Mouse (Mus musculus): ENCODE results near the gene Nudt9. TPM values are rescaled to one million over a fixed set of nuclear protein-coding genes. Genes with fewer than 3 reads are reported as not detected.

The Nudt9 gene
- total and polyA plus RNA-seq, 3 experiments, result 58.5 to 83.8 (median 65.3) TPM

GRCm38 (mm10) chr5:104108879-104109369 is 62.8 kb downstream of the Nudt9 start:
- in situ Hi-C loops (cut with MboI; ENCODE audit: low pct_ligation_motif_present, low pct_unique_long_range_greater_than_20kb, low sequenced_read_pairs) (loop anchor here (25.0 kb wide), 1 partner anchor 228 kb away; the partner anchor contains the start of gene Mepe), dilution Hi-C loops (cut with MboI; ENCODE audit: extremely low pct_ligation_motif_present, extremely low pct_unique_long_range_greater_than_20kb, low sequenced_read_pairs) (no loop called here)
- H3K79me2 ChIP-seq (replicated peaks; ENCODE audit: control insufficient read depth, extremely low read depth, insufficient read depth, poor library complexity, severe bottlenecking), result no peaks in the 10 kb centered on the region
- no peaks in the 10 kb centered on the region for H3K27me3 ChIP-seq (replicated peaks)
- H3K9ac ChIP-seq (ENCODE audit: insufficient read depth, low read depth), result no peak overlapping the region
- H3K36me3 ChIP-seq (replicated peaks in 1 of 2; ENCODE audit: control insufficient read depth in 1 of 2, insufficient read depth in 1 of 2, low read length in 1 of 2), result no peaks in the 10 kb centered on the region
- no peak for DNase-seq (ENCODE audit: extremely low read depth)
- H3K27ac ChIP-seq (ENCODE audit: insufficient read depth, low read depth), result no peak overlapping the region
- no peak overlapping the region for H3K4me2 ChIP-seq (ENCODE audit: insufficient read depth, low read depth, poor library complexity, severe bottlenecking)
- H3K9me3 ChIP-seq (replicated peaks; ENCODE audit: low read length), result no peaks in the 10 kb centered on the region
- H3K4me3 ChIP-seq (replicated peaks in 1 of 3; ENCODE audit: low read depth in 2 of 3, low read length in 2 of 3, poor library complexity in 1 of 3), result no peak overlapping the region
- TF ChIP-seq JUN (IDR thresholded peaks at IDR 0.05; ENCODE audit: insufficient read depth, low read depth, low read length) (peak; percentile 24; the same call in 1 of the 2 replicates), PAX5 (IDR thresholded peaks at IDR 0.05; ENCODE audit: low read length) (no peak), MAFK (IDR thresholded peaks at IDR 0.05; ENCODE audit: insufficient replicate concordance, low read length) (peak; percentile 19; the same call in 1 of the 2 replicates), JUND (conservative IDR thresholded peaks at IDR 0.05; ENCODE audit: low read depth, low read length) (0 out of 2 replicates have a peak, but pooled peaks have one; percentile 42)
- H3K4me1 ChIP-seq (ENCODE audit: control insufficient read depth in 1 of 2, insufficient read depth in 2 of 2), result peaks cover 0 to 12% of the 10 kb centered on the region in 2 experiments; a peak in 2 of 4 replicates

GRCm38 (mm10) chr5:104109516-104109915 is 63.4 kb downstream of the Nudt9 start:
- Histone ChIP-seq H3K9me3 (replicated peaks; ENCODE audit: low read length) (no peaks in the 10 kb centered on the region), H3K27me3 (replicated peaks) (no peaks in the 10 kb centered on the region), H3K79me2 (replicated peaks; ENCODE audit: control insufficient read depth, extremely low read depth, insufficient read depth, poor library complexity, severe bottlenecking) (no peaks in the 10 kb centered on the region), H3K36me3 (replicated peaks in 1 of 2; ENCODE audit: control insufficient read depth in 1 of 2, insufficient read depth in 1 of 2, low read length in 1 of 2) (no peaks in the 10 kb centered on the region), H3K4me3 (replicated peaks in 1 of 3; ENCODE audit: low read depth in 2 of 3, low read length in 2 of 3, poor library complexity in 1 of 3) (no peak overlapping the region), H3K9ac (ENCODE audit: insufficient read depth, low read depth) (no peak overlapping the region), H3K27ac (ENCODE audit: insufficient read depth, low read depth) (no peak overlapping the region), H3K4me2 (ENCODE audit: insufficient read depth, low read depth, poor library complexity, severe bottlenecking) (no peak overlapping the region), H3K4me1 (ENCODE audit: control insufficient read depth in 1 of 2, insufficient read depth in 2 of 2) (peaks cover 0 to 12% of the 10 kb centered on the region in 2 experiments; a peak in 2 of 4 replicates)
- in situ Hi-C loops (cut with MboI; ENCODE audit: low pct_ligation_motif_present, low pct_unique_long_range_greater_than_20kb, low sequenced_read_pairs) (loop anchor here (25.0 kb wide), 1 partner anchor 228 kb away; the partner anchor contains the start of gene Mepe), dilution Hi-C loops (cut with MboI; ENCODE audit: extremely low pct_ligation_motif_present, extremely low pct_unique_long_range_greater_than_20kb, low sequenced_read_pairs) (no loop called here)
- TF ChIP-seq TCF12 (IDR thresholded peaks at IDR 0.05; ENCODE audit: low read depth, low read length) (no peak), NRF1 (IDR thresholded peaks at IDR 0.05; ENCODE audit: low read depth, low read length) (no peak), USF1 (IDR thresholded peaks at IDR 0.05; ENCODE audit: low read depth, low read length) (no peak), MYC (IDR thresholded peaks at IDR 0.05; ENCODE audit: low read depth, low read length) (no peak), SIN3A (IDR thresholded peaks at IDR 0.05; ENCODE audit: low read length) (no peak)
- DNase-seq (ENCODE audit: extremely low read depth), result no peak

GRCm38 (mm10) chr5:104110171-104110920 is 64.2 kb downstream of the Nudt9 start:
- in situ Hi-C loops (cut with MboI; ENCODE audit: low pct_ligation_motif_present, low pct_unique_long_range_greater_than_20kb, low sequenced_read_pairs) (loop anchor here (25.0 kb wide), 1 partner anchor 227 kb away; the partner anchor contains the start of gene Mepe), dilution Hi-C loops (cut with MboI; ENCODE audit: extremely low pct_ligation_motif_present, extremely low pct_unique_long_range_greater_than_20kb, low sequenced_read_pairs) (no loop called here)
- TF ChIP-seq KAT2A (IDR thresholded peaks at IDR 0.05; ENCODE audit: insufficient replicate concordance, low read length) (no peak), ZNF384 (IDR thresholded peaks at IDR 0.05; ENCODE audit: low read depth, low read length) (no peak), POLR2A (IDR thresholded peaks at IDR 0.05; ENCODE audit: low read depth, low read length) (no peak), MXI1 (IDR thresholded peaks at IDR 0.05; ENCODE audit: low read depth, low read length) (no peak), ELF1 (IDR thresholded peaks at IDR 0.05; ENCODE audit: low read depth, low read length) (no peak), SMC3 (IDR thresholded peaks at IDR 0.05; ENCODE audit: low read depth, low read length) (no peak), PAX5 (IDR thresholded peaks at IDR 0.05; ENCODE audit: low read length) (no peak), HCFC1 (IDR thresholded peaks at IDR 0.05; ENCODE audit: low read depth, low read length) (no peak), EP300 (IDR thresholded peaks at IDR 0.05; ENCODE audit: low read length) (no peak), RCOR1 (conservative IDR thresholded peaks at IDR 0.05; ENCODE audit: low read depth, low read length) (no peak), USF2 (conservative IDR thresholded peaks at IDR 0.05; ENCODE audit: low read depth, low read length) (no peak)
- Histone ChIP-seq H3K27ac (ENCODE audit: insufficient read depth, low read depth) (no peak overlapping the region), H3K79me2 (replicated peaks; ENCODE audit: control insufficient read depth, extremely low read depth, insufficient read depth, poor library complexity, severe bottlenecking) (no peaks in the 10 kb centered on the region), H3K36me3 (replicated peaks in 1 of 2; ENCODE audit: control insufficient read depth in 1 of 2, insufficient read depth in 1 of 2, low read length in 1 of 2) (no peaks in the 10 kb centered on the region), H3K27me3 (replicated peaks) (no peaks in the 10 kb centered on the region), H3K4me1 (ENCODE audit: control insufficient read depth in 1 of 2, insufficient read depth in 2 of 2) (peaks cover 0 to 12% of the 10 kb centered on the region in 2 experiments; a peak in 2 of 4 replicates), H3K4me3 (replicated peaks in 1 of 3; ENCODE audit: low read depth in 2 of 3, low read length in 2 of 3, poor library complexity in 1 of 3) (no peak overlapping the region), H3K4me2 (ENCODE audit: insufficient read depth, low read depth, poor library complexity, severe bottlenecking) (no peak overlapping the region), H3K9ac (ENCODE audit: insufficient read depth, low read depth) (no peak overlapping the region), H3K9me3 (replicated peaks; ENCODE audit: low read length) (no peaks in the 10 kb centered on the region)
- no peak for DNase-seq (ENCODE audit: extremely low read depth)
